ENCODE assay signal across 19 mouse cellular contexts in the genomic region with DNA sequence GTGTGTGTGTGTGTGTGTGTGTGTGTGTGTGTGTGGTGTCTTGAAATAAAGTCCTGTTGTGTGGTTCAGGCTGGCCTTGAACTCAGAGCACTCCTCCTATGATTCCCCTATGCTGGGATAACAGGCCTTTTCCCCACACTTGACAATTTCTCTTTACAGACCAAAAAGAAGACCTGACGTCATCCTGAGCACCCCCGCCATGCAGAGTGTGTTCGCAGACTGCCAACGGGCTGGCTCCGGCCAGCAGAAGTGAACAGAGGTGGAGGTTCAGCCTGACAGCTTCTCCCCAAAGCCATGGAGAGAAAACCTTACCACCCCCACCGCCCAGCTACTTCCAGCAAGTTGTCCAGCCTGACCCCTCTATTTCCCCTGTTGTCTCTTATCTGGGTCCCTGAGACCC. TPM values are rescaled to one million over a fixed set of nuclear protein-coding genes. Genes with fewer than 3 reads are reported as not detected.
A peak's percentile ranks its signal among the peaks of the same experiment; 100 is the strongest.
DNase-seq lines count a peak whose midpoint lies in the region; ATAC-seq lines count a peak whose summit lies in the region.
"Had no signal": no experiment of that assay in that cellular context is flagged by ENCODE, and none has a peak within 500 bp of the region (broad histone marks: within the 10 kb centered on the region; RNA-seq: fewer than 3 reads in every experiment).

No protein-coding gene starts in this region.

- no peak overlapping the region for H3K4me2 ChIP-seq in midbrain, embryonic 12.5 days (replicated peaks)
- H3K4me2 ChIP-seq in midbrain, embryonic 11.5 days, result no peak overlapping the region
- peak overlapping the region; percentile 5; the same call in 1 of the 2 replicates for H3K4me2 ChIP-seq in forebrain, embryonic 13.5 days
- no peak overlapping the region for H3K4me2 ChIP-seq in hindbrain, embryonic 14.5 days (replicated peaks)
- no peak overlapping the region for H3K4me2 ChIP-seq in neural tube, embryonic 13.5 days
- no peak overlapping the region for H3K4me2 ChIP-seq in kidney, embryonic 16.5 days (replicated peaks; ENCODE audit: low read depth, low read length)
- H3K4me2 ChIP-seq: heart, embryonic 15.5 days had no signal

- peaks cover 95% of the 10 kb centered on the region for H3K27me3 ChIP-seq in midbrain, embryonic 12.5 days
- H3K27me3 ChIP-seq in midbrain, embryonic 11.5 days (ENCODE audit: control insufficient read depth, insufficient read depth, low read length), result peaks cover 78% of the 10 kb centered on the region
- 0 out of 2 replicates have a peak, but pooled peaks cover 5% of the 10 kb centered on the region for H3K27me3 ChIP-seq in forebrain, embryonic 13.5 days
- H3K27me3 ChIP-seq in hindbrain, embryonic 14.5 days (ENCODE audit: control insufficient read depth, insufficient read depth, low read length), result no peaks in the 10 kb centered on the region
- no peaks in the 10 kb centered on the region for H3K27me3 ChIP-seq in neural tube, embryonic 13.5 days
- peaks cover 17% of the 10 kb centered on the region for H3K27me3 ChIP-seq in kidney, embryonic 16.5 days (ENCODE audit: insufficient read depth, low read length)

- peaks cover 97% of the 10 kb centered on the region for H3K4me1 ChIP-seq in midbrain, embryonic 12.5 days
- peaks cover 32% of the 10 kb centered on the region for H3K4me1 ChIP-seq in midbrain, embryonic 11.5 days (ENCODE audit: control insufficient read depth, insufficient read depth, low read length)
- H3K4me1 ChIP-seq in forebrain, embryonic 13.5 days, result peaks cover 100% of the 10 kb centered on the region
- H3K4me1 ChIP-seq in hindbrain, embryonic 14.5 days (replicated peaks; ENCODE audit: control insufficient read depth, insufficient read depth, low read length), result peaks cover 79% of the 10 kb centered on the region
- peaks cover 100% of the 10 kb centered on the region for H3K4me1 ChIP-seq in neural tube, embryonic 13.5 days (replicated peaks)
- H3K4me1 ChIP-seq in kidney, embryonic 16.5 days (ENCODE audit: insufficient read depth, low read length), result peaks cover 29% of the 10 kb centered on the region

- H3K9me3 ChIP-seq in midbrain, embryonic 12.5 days, result no peaks in the 10 kb centered on the region
- no peaks in the 10 kb centered on the region for H3K9me3 ChIP-seq in midbrain, embryonic 11.5 days (ENCODE audit: control insufficient read depth, low read length)
- H3K9me3 ChIP-seq in forebrain, embryonic 13.5 days (replicated peaks), result no peaks in the 10 kb centered on the region
- no peaks in the 10 kb centered on the region for H3K9me3 ChIP-seq in hindbrain, embryonic 14.5 days (ENCODE audit: control insufficient read depth, low read length)
- no peaks in the 10 kb centered on the region for H3K9me3 ChIP-seq in neural tube, embryonic 13.5 days
- H3K9me3 ChIP-seq in kidney, embryonic 16.5 days (ENCODE audit: low read length), result no peaks in the 10 kb centered on the region
- H3K9me3 ChIP-seq: embryonic facial prominence, embryonic 10.5 days; heart, embryonic 15.5 days had no signal

- no peak overlapping the region for H3K4me3 ChIP-seq in midbrain, embryonic 12.5 days
- H3K4me3 ChIP-seq in midbrain, embryonic 11.5 days (ENCODE audit: low read depth, low read length), result no peak overlapping the region
- no peak overlapping the region for H3K4me3 ChIP-seq in forebrain, embryonic 13.5 days
- no peak overlapping the region for H3K4me3 ChIP-seq in hindbrain, embryonic 14.5 days (replicated peaks; ENCODE audit: low read length)
- H3K4me3 ChIP-seq in neural tube, embryonic 13.5 days, result no peak overlapping the region
- H3K4me3 ChIP-seq in kidney, embryonic 16.5 days (ENCODE audit: low read length), result no peak overlapping the region
- H3K4me3 ChIP-seq: embryonic facial prominence, embryonic 10.5 days; erythroblast, embryonic 14.5 days; heart, embryonic 15.5 days had no signal

- intact Hi-C loops in heart, postnatal 10 days (cut with DNase I), result no loop called here

- H3K27ac ChIP-seq in midbrain, embryonic 12.5 days (replicated peaks), result peak overlapping the region; percentile 82
- H3K27ac ChIP-seq in midbrain, embryonic 11.5 days (ENCODE audit: low read depth, low read length), result no peak overlapping the region
- peak overlapping the region; percentile 100 for H3K27ac ChIP-seq in forebrain, embryonic 13.5 days
- peak overlapping the region; percentile 93 for H3K27ac ChIP-seq in hindbrain, embryonic 14.5 days
- peak overlapping the region; percentile 98 for H3K27ac ChIP-seq in neural tube, embryonic 13.5 days (replicated peaks)
- H3K27ac ChIP-seq in kidney, embryonic 16.5 days (ENCODE audit: low read length), result no peak overlapping the region
- H3K27ac ChIP-seq: embryonic facial prominence, embryonic 10.5 days; heart, embryonic 15.5 days; kidney, postnatal 0 days; liver, embryonic 14.5 days had no signal

- no peak for ATAC-seq in midbrain, embryonic 12.5 days (ENCODE audit: low FRiP score, low read depth)
- no peak for ATAC-seq in midbrain, embryonic 11.5 days (ENCODE audit: low FRiP score)
- ATAC-seq in forebrain, embryonic 13.5 days, result no peak
- ATAC-seq in hindbrain, embryonic 14.5 days (ENCODE audit: low FRiP score), result no peak
- ATAC-seq in neural tube, embryonic 13.5 days (ENCODE audit: low read depth), result no peak
- ATAC-seq in kidney, embryonic 16.5 days (ENCODE audit: low FRiP score, low TSS enrichment), result no peak

- 80% methylated on average over 6 of the region's 6 CpGs for WGBS in midbrain, embryonic 12.5 days
- WGBS in midbrain, embryonic 11.5 days, result 76% methylated on average over 6 of the region's 6 CpGs
- 47% methylated on average over 6 of the region's 6 CpGs for WGBS in forebrain, embryonic 13.5 days
- WGBS in hindbrain, embryonic 14.5 days, result 45% methylated on average over 6 of the region's 6 CpGs
- WGBS in neural tube, embryonic 13.5 days, result 49% methylated on average over 6 of the region's 6 CpGs
- WGBS in kidney, embryonic 16.5 days, result 66% methylated on average over 6 of the region's 6 CpGs

- H3K36me3 ChIP-seq in midbrain, embryonic 12.5 days, result peaks cover 43% of the 10 kb centered on the region
- H3K36me3 ChIP-seq in midbrain, embryonic 11.5 days (ENCODE audit: control insufficient read depth, insufficient read depth, low read length), result peaks cover 5% of the 10 kb centered on the region; the same call in 1 of the 2 replicates
- H3K36me3 ChIP-seq in forebrain, embryonic 13.5 days (ENCODE audit: poor library complexity, severe bottlenecking), result peaks cover 65% of the 10 kb centered on the region
- H3K36me3 ChIP-seq in hindbrain, embryonic 14.5 days (replicated peaks; ENCODE audit: control insufficient read depth, insufficient read depth), result peaks cover 60% of the 10 kb centered on the region
- peaks cover 54% of the 10 kb centered on the region for H3K36me3 ChIP-seq in neural tube, embryonic 13.5 days
- H3K36me3 ChIP-seq in kidney, embryonic 16.5 days (ENCODE audit: insufficient read depth, low read length), result no peaks in the 10 kb centered on the region
- H3K36me3 ChIP-seq: embryonic facial prominence, embryonic 10.5 days; heart, embryonic 15.5 days had no signal

- DNase-seq in midbrain, embryonic 11.5 days (ENCODE audit: low spot score, missing footprints), result no peak
- DNase-seq in hindbrain, embryonic 14.5 days (ENCODE audit: low spot score), result peak; percentile 30
- no peak for DNase-seq in ovary, postnatal 36 days (ENCODE audit: low spot score)
- no peak for DNase-seq in heart, postnatal 10 days
- DNase-seq: adrenal gland, adult 8-10 months; layer of hippocampus, adult 9-11 months; lung, postnatal 10 days; spleen, adult 18-20 months had no signal

- H3K9ac ChIP-seq in midbrain, embryonic 12.5 days (replicated peaks), result no peak overlapping the region
- no peak overlapping the region for H3K9ac ChIP-seq in midbrain, embryonic 11.5 days (ENCODE audit: low read length)
- H3K9ac ChIP-seq in forebrain, embryonic 13.5 days, result peak overlapping the region; percentile 61
- no peak overlapping the region for H3K9ac ChIP-seq in hindbrain, embryonic 14.5 days
- H3K9ac ChIP-seq in neural tube, embryonic 13.5 days, result peak overlapping the region; percentile 53
- H3K9ac ChIP-seq in kidney, embryonic 16.5 days (replicated peaks; ENCODE audit: low read length), result no peak overlapping the region
- H3K9ac ChIP-seq: heart, embryonic 15.5 days; liver, embryonic 14.5 days had no signal

RNA-seq across cellular contexts. Expression of a gene that starts 25.0 kb away (rescaled TPM):
- polyA plus RNA-seq in midbrain, embryonic 12.5 days (2016; fragmentation: Nextera tagmentation; extraction: Ambion mirVana), result 0.26 TPM in 1 of 2 replicates, not detected in the other
- 0.15 TPM in 1 of 2 replicates, not detected in the other for polyA plus RNA-seq in midbrain, embryonic 11.5 days (2014; fragmentation: Nextera tagmentation; extraction: Ambion mirVana)
- 0.18 and 0.26 TPM in 2 replicates for polyA plus RNA-seq in forebrain, embryonic 13.5 days (2015; fragmentation: Nextera tagmentation; extraction: Ambion mirVana)
- 0.48 and 0.76 TPM in 2 replicates for polyA plus RNA-seq in hindbrain, embryonic 14.5 days (2014; fragmentation: Nextera tagmentation; extraction: Ambion mirVana)
- 0.15 and 0.67 TPM in 2 replicates for polyA plus RNA-seq in neural tube, embryonic 13.5 days (2015; fragmentation: Nextera tagmentation; extraction: Ambion mirVana)
- 11.5 and 13.5 TPM in 2 replicates for polyA plus RNA-seq in kidney, embryonic 16.5 days (2015; fragmentation: Nextera tagmentation; extraction: Ambion mirVana)
- not detected for total RNA-seq in heart, postnatal 10 days (2021)
- total RNA-seq: gastrocnemius, adult 18-20 months had no signal
- polyA plus RNA-seq: C2C12; erythroblast, embryonic 14.5 days had no signal

RNA-seq across cellular contexts. Expression of a gene that starts 57.5 kb away (rescaled TPM):
- polyA plus RNA-seq in midbrain, embryonic 12.5 days (2016; fragmentation: Nextera tagmentation; extraction: Ambion mirVana), result not detected in 2 replicates
- polyA plus RNA-seq in midbrain, embryonic 11.5 days (2014; fragmentation: Nextera tagmentation; extraction: Ambion mirVana), result 0.11 TPM in 1 of 2 replicates, not detected in the other
- 0.31 TPM in 1 of 2 replicates, not detected in the other for polyA plus RNA-seq in forebrain, embryonic 13.5 days (2015; fragmentation: Nextera tagmentation; extraction: Ambion mirVana)
- 0.37 TPM in 1 of 2 replicates, not detected in the other for polyA plus RNA-seq in hindbrain, embryonic 14.5 days (2014; fragmentation: Nextera tagmentation; extraction: Ambion mirVana)
- 0.23 and 0.33 TPM in 2 replicates for polyA plus RNA-seq in neural tube, embryonic 13.5 days (2015; fragmentation: Nextera tagmentation; extraction: Ambion mirVana)
- 0.15 and 2.2 TPM in 2 replicates for polyA plus RNA-seq in kidney, embryonic 16.5 days (2015; fragmentation: Nextera tagmentation; extraction: Ambion mirVana)
- under 1 TPM in 1 of 2 experiments, not detected in 1; 0.29 TPM for total RNA-seq in heart, postnatal 10 days (2021)
- polyA plus RNA-seq: C2C12; embryonic facial prominence, embryonic 10.5 days; erythroblast, embryonic 14.5 days; heart, embryonic 15.5 days; liver, embryonic 14.5 days had no signal

Comparison
In these comparisons a context has a peak if more than half of its experiments do, and no peak if none do; other contexts are left out.
1. H3K27ac ChIP-seq: peak in midbrain, embryonic 12.5 days (single experiment), forebrain, embryonic 13.5 days (single experiment), hindbrain, embryonic 14.5 days (single experiment) and neural tube, embryonic 13.5 days (single experiment); none in midbrain, embryonic 11.5 days (single experiment) and kidney, embryonic 16.5 days (single experiment).
2. H3K9ac ChIP-seq: peak in forebrain, embryonic 13.5 days (single experiment) and neural tube, embryonic 13.5 days (single experiment); none in midbrain, embryonic 12.5 days (single experiment), midbrain, embryonic 11.5 days (single experiment), hindbrain, embryonic 14.5 days (single experiment) and kidney, embryonic 16.5 days (single experiment).